Mouse (Mus musculus): ENCODE results near the gene Capza1. TPM values are rescaled to one million over a fixed set of nuclear protein-coding genes. Genes with fewer than 3 reads are reported as not detected.
"Not testable (repeated sequence)": the region's sequence is repeated elsewhere in the genome, so short reads cannot be mapped to it uniquely, and the experiment has no call there.

The Capza1 gene
- polyA plus RNA-seq, 1 experiment from 2014 or later: 185 TPM

DNA sequence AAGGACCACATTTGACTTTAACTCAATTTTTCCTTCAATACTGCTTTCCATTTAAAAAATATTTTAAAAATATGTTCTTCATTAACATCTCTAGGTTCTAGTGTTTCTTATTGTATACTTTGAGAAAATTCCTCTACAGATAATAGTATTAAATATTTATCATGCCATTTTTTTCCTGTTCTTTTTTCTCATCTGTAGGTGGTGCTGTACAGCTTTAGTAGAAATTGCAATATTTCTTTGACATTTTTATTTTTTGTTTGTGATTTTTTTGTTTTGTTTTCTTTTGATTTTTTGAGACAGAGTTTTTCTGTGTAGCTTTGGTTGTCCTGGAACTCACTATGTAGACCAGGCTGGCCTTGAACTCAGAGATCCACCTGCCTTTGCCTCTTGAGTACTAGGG, 5.3 kb upstream of the Capza1 start:
- H3K9ac ChIP-seq (ENCODE audit: low read length): no peak overlapping the region
- no peaks in the 10 kb centered on the region for H3K9me3 ChIP-seq (ENCODE audit: control insufficient read depth, low read length)
- H3K27me3 ChIP-seq (ENCODE audit: control insufficient read depth, insufficient read depth, low read length): no peaks in the 10 kb centered on the region
- no peak for ATAC-seq (ENCODE audit: insufficient number of reproducible peaks, insufficient read depth, low FRiP score, low read depth)
- H3K4me3 ChIP-seq (ENCODE audit: control insufficient read depth in 1 of 2, insufficient read depth in 1 of 2, low read depth in 1 of 2, low read length in 2 of 2): no peak overlapping the region
- H3K36me3 ChIP-seq (ENCODE audit: control insufficient read depth, insufficient read depth, low read length): peaks cover 60% of the 10 kb centered on the region
- no peak overlapping the region for H3K4me2 ChIP-seq (ENCODE audit: low read length)
- H3K27ac ChIP-seq (replicated peaks in 1 of 2; ENCODE audit: control insufficient read depth in 1 of 2, insufficient read depth in 1 of 2, low read depth in 2 of 2, low read length in 2 of 2): no peak overlapping the region
- H3K4me1 ChIP-seq (ENCODE audit: control insufficient read depth in 2 of 2, insufficient read depth in 2 of 2, low read length in 2 of 2): peaks cover 3 to 10% of the 10 kb centered on the region in 2 experiments; a peak in 3 of 4 replicates

DNA sequence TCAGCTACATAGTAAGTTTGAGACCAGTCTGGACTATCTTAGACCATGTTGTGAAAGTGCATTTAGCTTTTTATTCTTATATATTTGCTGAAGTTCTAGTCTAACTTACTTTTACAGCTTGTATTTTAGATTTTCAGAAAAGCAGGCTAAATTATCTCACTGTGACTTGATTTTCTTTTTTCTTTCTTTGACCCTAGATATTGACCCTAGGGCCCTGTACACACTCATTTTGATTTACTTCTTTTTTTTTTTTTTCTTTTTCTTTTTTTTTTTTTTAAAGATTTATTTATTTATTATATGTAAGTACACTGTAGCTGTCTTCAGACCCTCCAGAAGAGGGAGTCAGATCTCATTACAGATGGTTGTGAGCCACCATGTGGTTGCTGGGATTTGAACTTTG, 2.4 kb upstream of the Capza1 start:
- H3K4me3 ChIP-seq (ENCODE audit: control insufficient read depth in 1 of 2, insufficient read depth in 1 of 2, low read depth in 1 of 2, low read length in 2 of 2): peak overlapping the region in 1 of 2 experiments; percentile 4; a peak in 1 of 4 replicates
- H3K4me2 ChIP-seq (ENCODE audit: low read length): peak overlapping the region; percentile 74
- H3K27ac ChIP-seq (replicated peaks in 1 of 2; ENCODE audit: control insufficient read depth in 1 of 2, insufficient read depth in 1 of 2, low read depth in 2 of 2, low read length in 2 of 2); H3K9ac ChIP-seq (ENCODE audit: low read length); ATAC-seq (ENCODE audit: insufficient number of reproducible peaks, insufficient read depth, low FRiP score, low read depth); H3K9me3 ChIP-seq (ENCODE audit: control insufficient read depth, low read length); H3K27me3 ChIP-seq (ENCODE audit: control insufficient read depth, insufficient read depth, low read length): not testable (repeated sequence)
- peaks cover 31% of the 10 kb centered on the region for H3K36me3 ChIP-seq (ENCODE audit: control insufficient read depth, insufficient read depth, low read length)
- H3K4me1 ChIP-seq (ENCODE audit: control insufficient read depth in 2 of 2, insufficient read depth in 2 of 2, low read length in 2 of 2): peaks cover 3 to 22% of the 10 kb centered on the region in 2 experiments; a peak in 3 of 4 replicates

DNA sequence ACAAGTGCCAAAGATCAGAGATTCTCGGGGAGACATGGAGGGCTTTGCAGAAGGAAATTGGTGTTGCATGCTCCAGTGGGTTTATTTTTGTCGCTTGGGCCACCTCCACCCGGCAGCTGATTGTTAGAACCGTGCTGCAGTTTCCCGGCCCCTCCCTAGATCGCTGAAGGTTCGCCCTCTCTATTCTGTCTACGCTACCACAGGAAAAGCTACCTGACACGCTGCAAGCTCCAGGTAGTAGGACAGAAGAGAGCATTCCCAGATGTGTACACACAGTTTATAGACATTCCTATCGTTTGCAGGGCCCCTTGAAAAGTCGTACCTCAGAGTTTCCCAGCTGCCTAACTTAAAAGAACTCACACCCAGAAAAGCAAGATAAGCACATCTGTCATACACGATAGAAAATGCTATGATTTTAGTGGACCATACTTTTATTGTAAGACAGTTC, 1.1 kb upstream of the Capza1 start:
- Histone ChIP-seq H3K27me3 (ENCODE audit: control insufficient read depth, insufficient read depth, low read length) (no peaks in the 10 kb centered on the region), H3K9me3 (ENCODE audit: control insufficient read depth, low read length) (no peaks in the 10 kb centered on the region), H3K4me1 (ENCODE audit: control insufficient read depth in 2 of 2, insufficient read depth in 2 of 2, low read length in 2 of 2) (peaks cover 3 to 22% of the 10 kb centered on the region in 2 experiments; a peak in 3 of 4 replicates), H3K9ac (ENCODE audit: low read length) (peak overlapping the region; percentile 94), H3K27ac (replicated peaks in 1 of 2; ENCODE audit: control insufficient read depth in 1 of 2, insufficient read depth in 1 of 2, low read depth in 2 of 2, low read length in 2 of 2) (peak overlapping the region; percentile 96 to 98), H3K36me3 (ENCODE audit: control insufficient read depth, insufficient read depth, low read length) (peaks cover 18% of the 10 kb centered on the region), H3K4me2 (ENCODE audit: low read length) (peak overlapping the region; percentile 74), H3K4me3 (ENCODE audit: control insufficient read depth in 1 of 2, insufficient read depth in 1 of 2, low read depth in 1 of 2, low read length in 2 of 2) (peak overlapping the region; percentile 77 to 94)
- ATAC-seq (ENCODE audit: insufficient number of reproducible peaks, insufficient read depth, low FRiP score, low read depth): no peak
- WGBS: under 1% methylated on average over 12 of the region's 12 CpGs

DNA sequence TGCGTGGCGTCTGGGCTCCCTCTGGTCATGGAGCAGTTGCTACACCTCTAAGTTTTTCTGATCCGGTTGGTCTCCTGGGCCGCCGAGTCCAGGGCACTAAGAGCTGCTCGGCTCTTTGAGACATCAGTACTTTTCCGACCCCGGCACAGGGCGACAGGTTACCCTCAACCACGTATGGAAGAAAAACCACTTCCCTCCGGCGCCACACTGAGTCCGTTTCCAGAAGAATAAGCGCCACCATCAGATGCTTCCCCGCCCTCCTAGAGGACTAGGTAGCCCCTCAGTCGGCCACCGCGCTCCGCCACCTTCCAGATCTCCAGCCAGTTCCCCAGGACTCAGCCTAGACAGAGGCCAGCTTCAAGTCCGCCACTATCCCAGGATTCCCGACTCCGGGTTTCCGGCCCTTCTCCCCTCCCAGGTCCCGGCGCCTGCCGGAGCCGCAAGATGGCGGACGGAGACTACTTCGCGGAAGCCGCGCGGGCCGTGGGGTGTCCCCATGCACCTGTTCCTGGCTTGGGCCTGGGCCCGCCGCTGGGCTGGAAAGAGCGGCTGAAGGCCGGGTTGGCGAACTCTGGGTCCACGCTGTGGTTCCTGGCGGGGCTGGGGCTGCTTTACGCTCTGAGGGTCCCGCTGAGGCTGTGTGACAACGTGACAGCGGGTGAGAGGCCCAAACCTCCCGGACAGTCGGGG, 491 bp upstream of the Capza1 start:
- under 1% methylated on average over 48 of the region's 48 CpGs for WGBS
- peak; percentile 85 for ATAC-seq (ENCODE audit: insufficient number of reproducible peaks, insufficient read depth, low FRiP score, low read depth)
- no peaks in the 10 kb centered on the region for H3K9me3 ChIP-seq (ENCODE audit: control insufficient read depth, low read length)
- H3K4me2 ChIP-seq (ENCODE audit: low read length): peak overlapping the region; percentile 74
- no peaks in the 10 kb centered on the region for H3K27me3 ChIP-seq (ENCODE audit: control insufficient read depth, insufficient read depth, low read length)
- peaks cover 3 to 22% of the 10 kb centered on the region in 2 experiments; a peak in 3 of 4 replicates for H3K4me1 ChIP-seq (ENCODE audit: control insufficient read depth in 2 of 2, insufficient read depth in 2 of 2, low read length in 2 of 2)
- peak overlapping the region; percentile 96 to 98 for H3K27ac ChIP-seq (replicated peaks in 1 of 2; ENCODE audit: control insufficient read depth in 1 of 2, insufficient read depth in 1 of 2, low read depth in 2 of 2, low read length in 2 of 2)
- H3K36me3 ChIP-seq (ENCODE audit: control insufficient read depth, insufficient read depth, low read length): peaks cover 12% of the 10 kb centered on the region
- peak overlapping the region; percentile 94 for H3K9ac ChIP-seq (ENCODE audit: low read length)
- peak overlapping the region; percentile 77 to 94 for H3K4me3 ChIP-seq (ENCODE audit: control insufficient read depth in 1 of 2, insufficient read depth in 1 of 2, low read depth in 1 of 2, low read length in 2 of 2)

DNA sequence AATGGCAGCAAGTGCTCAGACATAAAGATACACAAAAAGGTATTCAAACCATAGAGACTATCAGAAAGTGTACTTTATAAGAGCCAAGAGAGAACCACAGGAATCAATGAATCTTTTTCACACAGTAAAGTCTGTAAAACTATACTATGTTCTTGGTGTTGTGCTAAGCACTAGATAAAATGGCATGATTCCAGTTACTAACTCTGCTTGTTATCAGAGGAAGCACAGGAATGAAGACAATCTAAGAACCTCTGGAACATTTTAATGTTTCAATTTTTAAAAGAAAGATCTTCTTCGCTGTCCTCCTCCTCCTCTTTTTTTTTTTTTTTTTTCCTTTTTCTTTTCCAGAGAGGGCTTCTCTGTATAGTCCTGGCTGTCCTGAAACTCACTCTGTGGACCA, 5.7 kb downstream of the Capza1 start:
- Histone ChIP-seq H3K9me3 (ENCODE audit: control insufficient read depth, low read length) (no peaks in the 10 kb centered on the region), H3K36me3 (ENCODE audit: control insufficient read depth, insufficient read depth, low read length) (peaks cover 19% of the 10 kb centered on the region), H3K27me3 (ENCODE audit: control insufficient read depth, insufficient read depth, low read length) (no peaks in the 10 kb centered on the region), H3K9ac (ENCODE audit: low read length) (no peak overlapping the region), H3K4me3 (ENCODE audit: control insufficient read depth in 1 of 2, insufficient read depth in 1 of 2, low read depth in 1 of 2, low read length in 2 of 2) (no peak overlapping the region), H3K27ac (replicated peaks in 1 of 2; ENCODE audit: control insufficient read depth in 1 of 2, insufficient read depth in 1 of 2, low read depth in 2 of 2, low read length in 2 of 2) (no peak overlapping the region), H3K4me1 (ENCODE audit: control insufficient read depth in 2 of 2, insufficient read depth in 2 of 2, low read length in 2 of 2) (peaks cover 0 to 24% of the 10 kb centered on the region in 2 experiments; a peak in 2 of 4 replicates), H3K4me2 (ENCODE audit: low read length) (no peak overlapping the region)
- no peak for ATAC-seq (ENCODE audit: insufficient number of reproducible peaks, insufficient read depth, low FRiP score, low read depth)
- 91% methylated on average over 1 of the region's 1 CpGs for WGBS

DNA sequence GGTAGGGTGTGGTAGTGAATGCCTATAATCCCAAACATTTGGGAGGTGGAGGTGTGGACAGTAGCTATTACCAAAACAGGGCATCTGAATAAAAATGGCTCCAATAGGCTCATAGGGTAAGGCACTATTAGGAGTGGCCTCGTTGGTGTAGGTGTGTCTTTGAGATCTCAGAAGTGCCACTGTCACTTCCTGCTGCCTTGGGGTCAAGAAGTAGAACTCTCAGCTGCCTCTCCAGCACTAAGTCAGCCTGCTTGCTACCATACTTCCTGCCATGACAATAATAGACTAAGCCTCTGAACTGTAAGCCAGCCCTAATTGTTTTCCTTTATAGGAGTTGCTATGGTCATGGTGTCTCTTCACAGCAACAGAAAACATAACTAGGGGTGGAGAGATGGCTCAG, 8.2 kb downstream of the Capza1 start:
- Histone ChIP-seq H3K4me1 (ENCODE audit: control insufficient read depth in 2 of 2, insufficient read depth in 2 of 2, low read length in 2 of 2) (peaks cover 0 to 12% of the 10 kb centered on the region in 2 experiments; a peak in 2 of 4 replicates), H3K27ac (replicated peaks in 1 of 2; ENCODE audit: control insufficient read depth in 1 of 2, insufficient read depth in 1 of 2, low read depth in 2 of 2, low read length in 2 of 2) (no peak overlapping the region), H3K9ac (ENCODE audit: low read length) (no peak overlapping the region), H3K27me3 (ENCODE audit: control insufficient read depth, insufficient read depth, low read length) (no peaks in the 10 kb centered on the region), H3K36me3 (ENCODE audit: control insufficient read depth, insufficient read depth, low read length) (peaks cover 19% of the 10 kb centered on the region), H3K4me3 (ENCODE audit: control insufficient read depth in 1 of 2, insufficient read depth in 1 of 2, low read depth in 1 of 2, low read length in 2 of 2) (no peak overlapping the region), H3K9me3 (ENCODE audit: control insufficient read depth, low read length) (no peaks in the 10 kb centered on the region), H3K4me2 (ENCODE audit: low read length) (no peak overlapping the region)
- WGBS: 67% methylated on average over 1 of the region's 1 CpGs
- no peak for ATAC-seq (ENCODE audit: insufficient number of reproducible peaks, insufficient read depth, low FRiP score, low read depth)

DNA sequence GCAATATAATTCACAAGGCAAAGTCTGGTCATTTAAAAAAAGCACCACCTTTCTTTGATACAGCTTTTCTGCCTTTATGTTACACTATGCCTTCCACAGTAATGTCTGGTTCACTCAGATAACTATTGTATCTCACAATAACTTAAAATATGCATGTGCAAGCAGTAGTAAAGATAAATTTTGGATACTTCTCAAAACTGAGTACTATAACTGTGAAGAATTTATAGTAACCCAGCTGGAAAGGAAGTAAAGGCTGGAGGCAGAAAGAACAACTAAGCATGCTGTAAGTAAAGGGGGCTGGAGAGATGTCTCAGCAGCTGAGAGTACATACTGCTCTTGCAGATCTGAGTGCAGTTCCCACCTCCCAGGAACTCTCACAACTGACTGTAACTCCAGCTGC, 9.4 kb downstream of the Capza1 start:
- no peaks in the 10 kb centered on the region for H3K27me3 ChIP-seq (ENCODE audit: control insufficient read depth, insufficient read depth, low read length)
- no peak overlapping the region for H3K4me2 ChIP-seq (ENCODE audit: low read length)
- ATAC-seq (ENCODE audit: insufficient number of reproducible peaks, insufficient read depth, low FRiP score, low read depth): no peak
- peaks cover 0 to 12% of the 10 kb centered on the region in 2 experiments; a peak in 2 of 4 replicates for H3K4me1 ChIP-seq (ENCODE audit: control insufficient read depth in 2 of 2, insufficient read depth in 2 of 2, low read length in 2 of 2)
- no peak overlapping the region for H3K27ac ChIP-seq (replicated peaks in 1 of 2; ENCODE audit: control insufficient read depth in 1 of 2, insufficient read depth in 1 of 2, low read depth in 2 of 2, low read length in 2 of 2)
- no peaks in the 10 kb centered on the region for H3K9me3 ChIP-seq (ENCODE audit: control insufficient read depth, low read length)
- peaks cover 19% of the 10 kb centered on the region for H3K36me3 ChIP-seq (ENCODE audit: control insufficient read depth, insufficient read depth, low read length)
- H3K9ac ChIP-seq (ENCODE audit: low read length): no peak overlapping the region
- no peak overlapping the region for H3K4me3 ChIP-seq (ENCODE audit: control insufficient read depth in 1 of 2, insufficient read depth in 1 of 2, low read depth in 1 of 2, low read length in 2 of 2)

DNA sequence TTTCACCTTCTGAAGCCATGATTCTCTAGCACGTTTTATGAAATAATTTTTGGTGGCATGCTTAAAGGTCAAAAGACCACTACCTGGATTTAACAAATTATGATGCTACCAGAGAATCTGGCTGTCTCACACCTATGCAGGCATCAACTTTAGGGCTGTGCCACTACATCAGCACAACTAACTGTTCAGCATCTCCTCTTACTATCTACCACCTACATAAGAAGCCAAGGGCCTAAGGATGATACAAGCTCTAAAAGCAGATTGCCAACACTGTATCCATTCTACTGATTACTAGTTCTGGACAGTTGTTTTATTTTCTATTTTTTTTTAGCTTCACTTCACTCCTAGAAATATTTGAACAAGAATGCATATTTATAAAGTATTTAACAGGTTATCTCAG, 9.8 kb downstream of the Capza1 start:
- H3K27me3 ChIP-seq (ENCODE audit: control insufficient read depth, insufficient read depth, low read length): no peaks in the 10 kb centered on the region
- H3K36me3 ChIP-seq (ENCODE audit: control insufficient read depth, insufficient read depth, low read length): peaks cover 19% of the 10 kb centered on the region
- no peak for ATAC-seq (ENCODE audit: insufficient number of reproducible peaks, insufficient read depth, low FRiP score, low read depth)
- no peak overlapping the region for H3K9ac ChIP-seq (ENCODE audit: low read length)
- no peaks in the 10 kb centered on the region for H3K9me3 ChIP-seq (ENCODE audit: control insufficient read depth, low read length)
- H3K4me1 ChIP-seq (ENCODE audit: control insufficient read depth in 2 of 2, insufficient read depth in 2 of 2, low read length in 2 of 2): peaks cover 0 to 9% of the 10 kb centered on the region in 2 experiments; a peak in 2 of 4 replicates
- whole genome bisulfite sequencing: 96% methylated on average over 1 of the region's 1 CpGs
- no peak overlapping the region for H3K27ac ChIP-seq (replicated peaks in 1 of 2; ENCODE audit: control insufficient read depth in 1 of 2, insufficient read depth in 1 of 2, low read depth in 2 of 2, low read length in 2 of 2)
- no peak overlapping the region for H3K4me3 ChIP-seq (ENCODE audit: control insufficient read depth in 1 of 2, insufficient read depth in 1 of 2, low read depth in 1 of 2, low read length in 2 of 2)
- no peak overlapping the region for H3K4me2 ChIP-seq (ENCODE audit: low read length)

Data from heart, embryonic 14.5 days (tissue).